Mouse (Mus musculus) midbrain, postnatal 0 days (tissue): ENCODE measurements around the gene Zfp706. TPM values are rescaled to one million over a fixed set of nuclear protein-coding genes. Genes with fewer than 3 reads are reported as not detected.
A peak's percentile ranks its signal among the peaks of the same experiment; 100 is the strongest.

Source experiments
- ATAC-seq: fragments of 200-750 bp; cut with Nextera tagmentation; 2 replicates; pipeline ENCODE4 v1.8.0; 2017; ENCODE audit warnings: moderate number of reproducible peaks, mild to moderate bottlenecking, moderate TSS enrichment, moderate library complexity; ENCODE audit not compliant: low FRiP score
- DNase-seq: peaks from one replicate; pipeline ENCODE4 v3.0.0-alpha.2; 2015; ENCODE audit warnings: low spot score
- H3K27ac ChIP-seq: fragments of 300-500 bp; sonication (generic); 2 replicates; pipeline ENCODE4 v1.5.1; 2014; ENCODE audit warnings: low read depth, mild to moderate bottlenecking, low read length, mixed read lengths
- H3K27me3 ChIP-seq: fragments of 300-500 bp; sonication (generic); 2 replicates; pipeline ENCODE4 v1.6.1; 2014; ENCODE audit warnings: low read length, control low read depth, mixed read lengths; ENCODE audit not compliant: insufficient read depth
- H3K36me3 ChIP-seq: fragments of 300-500 bp; sonication (generic); 2 replicates; pipeline ENCODE4 v1.6.1; 2014; ENCODE audit warnings: low read length, control low read depth, mixed read lengths; ENCODE audit not compliant: insufficient read depth
- H3K4me1 ChIP-seq: fragments of 300-500 bp; sonication (generic); 2 replicates; pipeline ENCODE4 v1.6.1; 2014; ENCODE audit warnings: mild to moderate bottlenecking, control low read depth, antibody characterized with exemption, low read length, mixed read lengths; ENCODE audit not compliant: insufficient read depth
- H3K4me2 ChIP-seq: fragments of 300-500 bp; sonication (generic); 2 replicates; pipeline ENCODE4 v1.6.1; 2014; ENCODE audit warnings: low read depth, mild to moderate bottlenecking, low read length, mixed read lengths; ENCODE audit not compliant: poor library complexity, severe bottlenecking
- H3K4me3 ChIP-seq: fragments of 300-500 bp; sonication (generic); 2 replicates; pipeline ENCODE4 v1.5.1; 2014; ENCODE audit warnings: low read depth, mild to moderate bottlenecking, low read length, moderate library complexity
- H3K9ac ChIP-seq: fragments of 300-500 bp; sonication (generic); replicated peaks from 2 replicates; pipeline ENCODE4 v1.6.1; 2014; ENCODE audit warnings: mild to moderate bottlenecking, low read length, moderate library complexity, mixed read lengths; ENCODE audit not compliant: poor library complexity, severe bottlenecking
- H3K9me3 ChIP-seq: fragments of 300-500 bp; sonication (generic); 2 replicates; pipeline ENCODE4 v1.6.1; 2016; ENCODE audit warnings: low read length, control low read depth
- CTCF ChIP-seq: IDR thresholded peaks from 2 replicates; pipeline ENCODE4 v1.5.1; 2016; ENCODE audit warnings: antibody characterized with exemption, mild to moderate bottlenecking
- WGBS: fragments of 180-500 bp; shearing (Covaris S2); extraction: QIAGEN DNeasy Blood & Tissue Kit; methylation state at CpG from one replicate; pipeline ENCODE4 v1.1.7; 2014; 5-methylcytosine and 5-hydroxymethylcytosine counted together
- polyA plus RNA-seq: library from polyadenylated mRNA; unstranded; fragments of >200 nt; fragmentation: Nextera tagmentation; extraction: Ambion mirVana; gene quantifications from 2 replicates; pipeline ENCODE4 v1.2.1, GENCODE M21; 2015
- total RNA-seq: library from RNA; depleted of rRNA; stranded (reverse); fragments of >200 nt; gene quantifications from 2 replicates; pipeline ENCODE4 v1.2.3, GENCODE M21; 2014

Gene Zfp706
- total and polyA plus RNA-seq, 2 experiments from 2014 or later = 56.4 to 513 TPM

DNA sequence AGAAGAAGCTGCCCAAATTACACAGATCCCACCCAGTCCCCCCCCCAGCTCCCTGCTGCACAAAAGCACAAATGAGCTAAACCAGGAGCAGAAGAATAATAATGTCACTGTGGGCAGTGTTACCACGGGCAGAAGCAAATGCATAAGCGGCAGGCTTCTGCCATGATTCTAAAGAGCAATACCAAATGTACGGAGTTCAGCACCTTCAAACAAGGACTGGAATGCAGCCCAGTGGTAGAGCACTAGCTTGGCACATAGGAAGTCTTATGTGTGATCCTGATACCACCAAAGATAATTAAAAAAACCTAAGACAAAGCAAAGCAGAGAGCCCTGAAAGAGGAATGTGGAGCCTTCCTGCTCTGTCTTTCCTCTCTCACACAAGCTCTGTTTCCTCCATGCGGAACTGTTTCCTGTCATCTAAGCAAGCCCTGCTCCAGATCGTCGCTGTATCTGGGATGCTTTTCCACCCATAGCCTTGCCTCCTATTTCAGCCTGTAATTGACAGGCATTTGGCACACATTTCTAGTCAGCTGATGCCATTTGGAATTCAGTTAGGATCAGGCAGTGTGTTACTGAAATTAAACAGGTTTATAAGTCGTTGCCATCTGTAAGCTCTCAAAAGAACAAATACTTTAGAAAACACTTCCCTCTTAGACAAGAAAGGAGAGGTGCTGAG is 29.0 kb upstream of the Zfp706 start:
- no peaks in the 10 kb centered on the region for H3K36me3 ChIP-seq
- H3K27ac ChIP-seq = peak overlapping the region; percentile 55; the same call in 1 of the 2 replicates
- no peaks in the 10 kb centered on the region for H3K27me3 ChIP-seq
- no peak overlapping the region for H3K4me2 ChIP-seq
- H3K4me3 ChIP-seq = no peak overlapping the region
- DNase-seq (peak; percentile 34), ATAC-seq (no peak)
- no peak for TF ChIP-seq CTCF
- no peaks in the 10 kb centered on the region; the same call in 1 of the 2 replicates for H3K4me1 ChIP-seq
- no peaks in the 10 kb centered on the region for H3K9me3 ChIP-seq
- H3K9ac ChIP-seq = no peak overlapping the region
- 53% methylated on average over 7 of the region's 7 CpGs for WGBS

DNA sequence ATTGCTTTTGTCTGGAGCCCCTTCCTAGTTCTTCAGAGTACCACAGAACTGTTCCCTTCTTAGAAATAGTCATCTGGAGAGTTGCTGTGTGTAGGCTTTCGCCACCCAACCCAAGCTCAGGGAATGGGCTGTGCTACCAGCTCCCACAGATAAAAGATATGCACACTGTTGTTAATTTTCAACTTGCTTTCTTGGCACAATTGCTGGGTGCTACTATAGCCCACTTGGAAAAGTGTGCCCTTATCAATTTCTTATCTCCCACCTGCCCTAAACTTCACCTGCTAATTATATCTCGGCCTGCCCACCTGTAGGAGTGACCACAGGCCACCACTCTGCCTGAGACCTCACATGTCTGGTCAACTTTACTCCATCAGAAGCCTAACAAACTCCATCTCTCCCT is 26.6 kb upstream of the Zfp706 start:
- Histone ChIP-seq H3K27ac (no peak overlapping the region), H3K4me1 (no peaks in the 10 kb centered on the region; the same call in 1 of the 2 replicates), H3K9ac (no peak overlapping the region), H3K4me2 (no peak overlapping the region), H3K9me3 (no peaks in the 10 kb centered on the region), H3K36me3 (no peaks in the 10 kb centered on the region), H3K4me3 (no peak overlapping the region), H3K27me3 (no peaks in the 10 kb centered on the region)
- no peak for TF ChIP-seq CTCF
- WGBS = 92% methylated on average over 2 of the region's 2 CpGs
- DNase-seq (no peak), ATAC-seq (no peak)

DNA sequence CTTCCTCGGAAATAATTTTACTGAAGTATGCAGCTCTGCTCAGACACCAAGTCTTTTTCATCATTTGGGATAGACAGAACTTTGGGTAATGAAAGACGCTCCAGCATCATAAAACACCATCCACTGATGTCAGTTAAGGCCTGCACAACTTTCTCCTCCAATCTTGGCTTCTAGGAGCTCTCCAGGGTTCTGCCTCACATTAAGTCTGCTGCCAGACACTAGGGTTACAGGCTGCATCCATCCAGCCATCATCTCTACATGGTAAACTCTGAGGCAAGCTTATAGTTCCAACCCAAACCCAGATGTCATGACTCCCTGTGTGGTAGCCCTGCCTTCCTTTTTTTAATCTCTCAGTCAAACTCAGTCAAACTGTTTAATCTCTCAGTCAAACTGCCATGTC is 25.9 kb upstream of the Zfp706 start:
- DNase-seq (no peak), ATAC-seq (no peak)
- no peak overlapping the region for H3K4me2 ChIP-seq
- no peak overlapping the region for H3K9ac ChIP-seq
- no peaks in the 10 kb centered on the region; the same call in 1 of the 2 replicates for H3K4me1 ChIP-seq
- no peaks in the 10 kb centered on the region for H3K27me3 ChIP-seq
- H3K9me3 ChIP-seq = no peaks in the 10 kb centered on the region
- H3K36me3 ChIP-seq = no peaks in the 10 kb centered on the region
- no peak overlapping the region for H3K4me3 ChIP-seq
- TF ChIP-seq CTCF = no peak
- WGBS = 97% methylated on average over 2 of the region's 2 CpGs
- no peak overlapping the region for H3K27ac ChIP-seq

DNA sequence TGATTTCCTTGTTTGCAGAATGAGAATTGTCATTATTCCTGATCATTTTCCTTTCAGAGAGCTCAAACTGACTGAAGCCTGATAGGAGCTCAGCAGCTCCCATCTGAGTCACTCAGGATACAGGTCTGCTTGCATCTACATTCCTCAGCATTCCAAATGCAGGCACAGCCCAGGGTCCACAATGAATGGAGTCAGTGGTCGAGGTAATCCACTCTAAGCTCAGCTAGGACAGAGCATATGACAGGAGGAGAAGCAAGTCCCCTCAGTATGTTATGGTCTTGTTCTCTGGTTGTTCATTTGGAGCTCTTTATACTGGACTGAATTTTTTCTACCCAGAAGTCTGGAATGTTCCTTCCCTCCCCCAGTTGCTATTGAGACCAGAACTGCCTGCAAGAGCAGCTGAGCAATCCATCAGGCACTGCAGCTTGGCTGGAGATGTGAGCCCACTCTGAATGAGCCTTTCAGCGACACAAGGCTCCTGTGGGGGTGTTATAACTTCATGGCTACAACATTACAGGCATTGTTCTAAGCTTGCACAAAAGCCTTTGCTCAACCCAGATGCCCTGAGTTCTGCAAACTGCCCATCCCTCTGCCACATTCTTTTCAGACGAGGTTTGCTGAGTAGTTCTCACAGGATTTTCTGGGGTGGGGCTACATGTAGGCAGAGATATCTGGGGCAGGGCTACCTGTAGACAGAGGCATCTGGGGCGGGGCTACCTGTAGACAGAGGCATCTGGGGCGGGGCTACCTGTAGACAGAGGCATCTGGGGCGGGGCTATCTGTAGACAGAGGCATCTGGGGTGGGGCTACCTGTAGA is 24.0 kb upstream of the Zfp706 start:
- no peak overlapping the region for H3K9ac ChIP-seq
- H3K9me3 ChIP-seq = no peaks in the 10 kb centered on the region
- no peak overlapping the region for H3K4me3 ChIP-seq
- no peak for TF ChIP-seq CTCF
- ATAC-seq = peak; percentile 68
- H3K27me3 ChIP-seq = no peaks in the 10 kb centered on the region
- no peaks in the 10 kb centered on the region for H3K36me3 ChIP-seq
- H3K4me2 ChIP-seq = no peak overlapping the region
- peak; percentile 85 for DNase-seq
- H3K27ac ChIP-seq = peak overlapping the region; percentile 62; the same call in 1 of the 2 replicates
- WGBS = 28% methylated on average over 6 of the region's 6 CpGs
- H3K4me1 ChIP-seq = no peaks in the 10 kb centered on the region

DNA sequence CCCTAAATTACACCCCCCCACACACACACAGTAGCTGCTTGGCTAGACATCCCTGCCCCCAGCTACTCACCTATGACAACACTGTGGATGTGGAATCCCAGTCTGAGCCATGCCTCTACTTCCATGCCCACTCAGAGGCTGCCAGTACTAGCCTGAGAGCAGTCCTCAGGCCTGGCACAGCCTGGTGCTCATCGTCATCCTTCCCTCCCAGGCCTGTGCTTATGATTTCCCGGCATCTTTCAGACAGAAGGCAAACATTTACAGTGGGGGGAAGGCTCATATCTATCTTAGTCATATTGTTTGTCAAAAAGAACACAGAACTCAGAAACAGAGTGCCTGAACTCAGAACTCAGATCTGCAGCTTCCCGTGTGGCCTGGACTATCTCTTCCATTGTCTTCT is 23.4 kb upstream of the Zfp706 start:
- Histone ChIP-seq H3K27ac (peak overlapping the region; percentile 62; the same call in 1 of the 2 replicates), H3K4me2 (no peak overlapping the region), H3K9me3 (no peaks in the 10 kb centered on the region), H3K27me3 (no peaks in the 10 kb centered on the region), H3K36me3 (no peaks in the 10 kb centered on the region), H3K4me3 (no peak overlapping the region), H3K4me1 (no peaks in the 10 kb centered on the region), H3K9ac (no peak overlapping the region)
- 88% methylated on average over 3 of the region's 3 CpGs for WGBS
- ATAC-seq = no peak
- no peak for TF ChIP-seq CTCF
- no peak for DNase-seq

DNA sequence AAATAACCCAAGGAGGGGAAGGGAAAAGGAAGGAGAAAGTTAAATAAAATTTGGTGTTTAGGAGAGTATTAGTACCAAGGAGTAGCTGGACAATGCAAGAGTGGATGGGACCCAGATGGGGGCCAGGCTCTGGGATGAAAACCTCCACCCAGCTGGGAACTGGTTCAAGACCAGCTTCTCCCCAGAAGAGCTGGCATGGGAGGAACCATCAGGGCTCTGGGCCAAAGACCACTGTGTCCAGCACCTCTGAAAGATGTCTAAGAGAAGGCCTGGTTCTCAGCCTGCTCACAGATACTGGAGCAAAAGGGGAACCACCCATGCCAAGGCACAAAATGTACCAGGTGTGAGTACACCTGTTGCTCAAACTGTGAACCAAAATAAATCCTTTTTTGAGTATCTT is 20.4 kb upstream of the Zfp706 start:
- H3K9ac ChIP-seq = no peak overlapping the region
- DNase-seq (no peak), ATAC-seq (no peak)
- H3K4me1 ChIP-seq = no peaks in the 10 kb centered on the region
- H3K4me3 ChIP-seq = no peak overlapping the region
- no peaks in the 10 kb centered on the region for H3K27me3 ChIP-seq
- no peaks in the 10 kb centered on the region for H3K9me3 ChIP-seq
- H3K27ac ChIP-seq = no peak overlapping the region
- no peaks in the 10 kb centered on the region for H3K36me3 ChIP-seq
- H3K4me2 ChIP-seq = no peak overlapping the region
- TF ChIP-seq CTCF = no peak
